Mouse (Mus musculus): Measurements from ENCODE around the gene Gm5136.

The Gm5136 gene

DNA sequence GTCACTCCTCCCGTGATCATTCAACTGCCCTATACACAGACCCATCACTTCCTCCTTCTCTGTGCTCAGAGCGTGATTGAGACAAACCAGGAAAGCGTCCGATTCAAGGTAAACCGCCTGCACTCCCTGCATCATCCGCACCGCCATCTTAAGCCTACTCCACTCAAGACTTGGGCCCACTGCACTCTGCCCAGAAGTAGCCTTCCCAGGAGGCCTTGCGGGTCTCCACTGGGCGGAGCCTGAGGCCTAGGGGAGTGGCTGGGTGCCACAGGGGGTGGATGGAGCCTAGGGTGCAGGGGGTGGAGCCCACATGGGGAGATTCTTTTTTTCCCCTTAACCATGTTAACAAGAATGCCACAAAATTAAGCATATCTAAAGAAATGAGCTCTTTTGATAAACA, at the start of gene Gm5136:
Gm5136 (minus strand) TSS at position 215 of the 400 bp plus-strand sequence.
- CTCF ChIA-PET: no interaction called here

DNA sequence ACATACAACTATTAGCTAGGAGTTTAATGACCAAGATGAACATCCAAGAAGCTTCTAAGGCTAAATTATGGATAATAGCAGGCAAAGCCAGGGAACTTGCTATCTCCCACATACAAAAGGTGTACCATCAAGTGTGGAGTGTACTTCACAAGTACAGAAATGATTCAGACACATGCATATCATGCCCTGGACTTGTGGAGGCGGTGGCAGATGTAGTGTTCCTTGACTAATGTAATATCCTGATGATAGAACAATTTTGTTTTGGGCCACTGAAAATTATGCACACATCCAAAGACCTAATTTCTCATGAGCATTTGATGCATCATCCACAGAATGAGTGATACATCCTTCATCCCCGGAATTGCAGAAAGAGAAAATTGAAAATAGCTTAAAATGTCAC, 43.8 kb upstream of the Gm5136 start:
- CTCF ChIA-PET: no interaction called here

DNA sequence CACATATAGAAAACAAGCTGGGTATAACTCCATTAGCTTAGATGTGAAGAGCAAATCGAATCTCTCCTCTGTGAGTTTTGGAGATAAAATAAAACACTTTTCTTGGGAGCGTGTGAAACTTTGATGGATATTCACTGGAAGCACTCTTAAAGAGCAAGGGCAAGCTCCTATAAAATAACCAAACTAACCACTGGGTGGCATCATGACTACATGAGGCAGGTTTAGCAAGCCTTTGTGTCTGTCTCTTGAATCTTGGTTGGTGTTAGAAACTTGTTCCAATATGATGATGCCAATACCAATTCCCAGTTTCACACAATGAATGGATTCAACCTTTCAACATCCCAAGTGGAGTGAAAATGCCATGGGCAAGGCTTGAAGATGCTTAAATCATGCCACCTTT, 34.0 kb upstream of the Gm5136 start:
- CTCF ChIA-PET: no interaction called here

DNA sequence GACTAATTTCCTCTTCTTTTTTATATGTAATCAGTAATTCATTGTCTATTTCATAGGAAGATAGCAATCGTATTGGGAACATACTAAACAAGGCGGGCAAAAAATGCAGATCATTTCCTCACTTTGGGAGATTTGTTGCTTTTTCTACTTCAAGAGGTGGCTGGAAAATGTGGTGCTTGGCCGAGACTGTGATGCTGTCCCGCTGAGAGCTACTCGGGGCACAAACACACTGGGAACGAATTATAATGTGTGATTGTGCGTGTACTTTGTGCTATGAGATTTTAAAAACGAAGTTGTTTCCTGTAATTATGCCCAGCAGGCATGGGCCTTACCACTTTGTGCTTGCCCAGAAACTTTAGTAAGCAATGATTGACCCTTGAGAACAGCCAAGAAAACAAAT, 29.0 kb upstream of the Gm5136 start:
- CTCF ChIA-PET: interaction anchor here (0.6 kb wide), 1 partner anchor 101 kb away, joined by 3 read pairs; no protein-coding TSS in a partner anchor

DNA sequence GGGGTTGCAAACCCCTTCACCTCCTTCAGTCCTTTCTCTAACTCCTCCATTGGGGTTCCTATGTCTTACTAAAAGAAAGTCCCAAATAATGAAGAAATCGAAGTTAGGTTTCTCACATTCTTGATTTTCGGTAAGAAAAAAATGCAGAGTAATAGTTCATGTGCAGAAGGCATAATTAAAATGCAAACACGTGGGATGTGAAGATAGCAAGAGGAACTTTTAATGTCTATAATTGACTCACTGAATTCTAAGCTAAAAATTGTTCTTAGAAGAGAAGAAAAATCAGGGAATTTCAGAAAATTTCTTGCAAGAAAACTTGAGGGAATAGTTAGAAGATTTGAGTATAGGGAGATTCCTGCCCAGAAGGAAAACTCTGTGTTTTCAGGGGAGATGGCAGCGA, 26.4 kb upstream of the Gm5136 start:
- CTCF ChIA-PET: no interaction called here

DNA sequence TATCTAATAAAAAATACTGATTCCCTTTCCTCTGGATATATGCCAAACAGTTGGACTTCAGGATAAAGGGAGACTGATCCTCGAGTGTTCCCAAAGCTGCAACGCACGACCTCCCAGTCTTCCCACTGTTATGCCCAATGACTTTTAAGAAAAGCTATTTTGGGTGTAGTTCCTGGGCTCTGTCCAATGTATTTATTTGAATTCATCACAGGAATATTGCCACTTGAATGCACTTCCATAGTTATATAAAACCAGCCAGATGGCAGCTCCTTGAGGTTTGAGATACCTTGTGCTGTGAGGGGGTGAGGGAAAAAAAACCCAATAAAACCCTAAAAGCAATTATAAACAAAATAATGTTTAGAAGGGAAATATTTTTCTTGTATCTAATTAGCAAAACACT, 24.9 kb upstream of the Gm5136 start:
- CTCF ChIA-PET: no interaction called here

DNA sequence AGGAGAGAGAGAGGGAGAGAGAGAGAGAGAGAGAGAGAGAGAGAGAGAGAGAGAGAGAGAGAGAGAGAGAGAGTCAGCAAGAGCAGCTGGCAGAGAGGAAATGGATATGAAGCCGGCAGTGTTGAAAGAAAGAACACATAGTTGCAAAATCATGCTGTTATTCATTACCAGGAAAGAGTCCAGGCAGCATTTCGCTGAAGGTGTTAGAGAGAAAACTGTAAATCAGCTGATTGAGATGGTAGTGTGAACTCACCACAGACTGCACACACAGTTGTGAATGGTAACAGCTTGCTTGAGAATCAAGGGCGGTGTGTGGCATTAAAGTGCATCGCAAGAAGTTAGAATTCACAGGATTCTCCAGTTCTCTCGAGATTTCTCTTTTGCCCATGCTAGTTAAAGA, 10.6 kb upstream of the Gm5136 start:
- CTCF ChIA-PET: no interaction called here

DNA sequence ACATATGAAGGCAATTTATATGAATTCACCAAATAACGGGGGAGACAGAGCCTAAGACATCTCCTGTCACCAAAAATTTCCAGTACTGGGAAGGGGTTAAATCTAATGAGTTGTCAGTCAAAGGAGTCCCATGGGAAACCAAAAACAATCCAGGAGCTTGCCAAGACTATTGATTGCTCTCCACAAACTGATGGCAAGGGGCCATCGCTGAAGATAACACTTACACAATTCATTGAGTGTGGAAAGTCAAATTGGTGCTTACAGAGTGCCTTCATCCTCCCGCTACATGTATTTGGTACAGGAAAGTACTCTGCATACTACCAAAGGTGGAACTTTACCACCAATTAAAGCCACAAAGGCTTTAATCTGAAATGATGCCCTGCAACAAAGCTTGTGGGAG, 5.7 kb upstream of the Gm5136 start:
- CTCF ChIA-PET: no interaction called here

DNA sequence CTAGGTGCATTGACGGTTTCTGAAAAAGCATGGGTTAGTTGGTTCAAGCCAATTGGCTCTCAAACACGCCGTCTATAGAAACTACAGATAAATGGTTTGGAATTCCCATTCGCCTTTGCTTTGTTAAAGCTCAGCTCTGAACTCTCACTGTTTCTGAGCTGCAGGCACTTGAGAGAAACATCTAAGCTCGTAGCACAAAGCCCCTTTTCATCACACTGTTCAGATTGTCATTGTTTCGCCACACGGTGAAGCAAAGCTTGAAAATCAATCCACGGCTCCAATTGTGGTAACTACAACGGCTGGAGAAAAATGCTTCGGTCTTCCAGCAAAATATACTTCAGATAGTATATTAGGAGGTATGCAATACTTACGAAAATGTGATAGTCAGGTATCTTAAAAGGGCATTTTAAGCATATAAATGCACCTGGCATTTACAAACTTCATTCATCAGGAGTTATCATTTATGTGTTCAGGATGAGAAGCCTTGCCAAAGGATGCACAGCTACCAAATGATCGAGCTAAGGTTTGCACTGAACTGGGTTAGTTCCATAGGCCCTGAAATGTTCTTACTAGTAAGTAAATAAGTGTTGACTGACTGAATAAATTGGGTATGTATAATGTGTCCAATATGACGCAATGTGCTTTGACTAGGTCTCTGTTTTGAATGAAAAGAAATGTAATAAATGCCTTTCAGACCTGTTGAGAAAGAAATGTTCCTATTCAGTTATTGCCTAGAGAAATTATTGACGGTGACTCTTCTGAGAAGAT, 1.6 kb upstream of the Gm5136 start:
- CTCF ChIA-PET: interaction anchor here (0.7 kb wide), 1 partner anchor 898 kb away, joined by 6 read pairs; no protein-coding TSS in a partner anchor

DNA sequence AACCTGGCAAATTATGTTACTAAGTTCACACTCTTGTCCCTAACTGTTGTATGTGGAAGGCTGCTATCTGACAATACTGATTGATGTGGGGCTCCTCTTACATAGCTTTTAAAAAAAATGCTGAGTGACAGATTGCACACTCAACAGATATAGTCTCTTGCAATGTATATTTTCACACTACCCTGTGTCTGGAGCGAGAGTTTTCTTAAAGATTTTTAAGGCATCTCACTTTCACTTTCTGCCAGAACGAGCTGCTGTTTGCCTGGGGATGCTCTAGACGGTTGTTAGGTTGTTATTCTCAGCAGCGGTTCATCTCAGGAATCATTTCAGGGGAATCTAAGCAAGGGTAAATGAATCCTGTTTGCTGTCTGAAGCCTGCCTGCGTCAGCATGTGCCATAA, 2.9 kb downstream of the Gm5136 start:
- CTCF ChIA-PET: no interaction called here

DNA sequence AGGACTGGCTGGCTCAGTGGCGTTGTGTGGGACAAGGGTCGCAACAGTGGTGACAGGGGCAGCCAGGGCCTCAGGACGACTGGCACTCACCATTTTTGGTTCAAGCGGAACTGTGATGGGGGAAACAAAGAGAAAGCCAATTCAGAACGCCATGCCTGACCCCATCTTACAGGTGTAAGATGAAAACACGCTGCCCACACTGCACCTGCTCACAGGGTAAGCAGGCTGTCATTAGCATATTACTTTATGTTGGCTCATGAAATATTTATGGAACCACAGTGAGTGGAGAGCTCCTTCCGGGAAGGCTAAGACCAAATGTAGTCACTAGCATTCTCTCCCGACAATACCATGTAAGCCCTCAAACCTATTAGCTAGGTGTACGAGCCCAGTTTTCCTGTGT, 9.0 kb downstream of the Gm5136 start:
- CTCF ChIA-PET: no interaction called here

DNA sequence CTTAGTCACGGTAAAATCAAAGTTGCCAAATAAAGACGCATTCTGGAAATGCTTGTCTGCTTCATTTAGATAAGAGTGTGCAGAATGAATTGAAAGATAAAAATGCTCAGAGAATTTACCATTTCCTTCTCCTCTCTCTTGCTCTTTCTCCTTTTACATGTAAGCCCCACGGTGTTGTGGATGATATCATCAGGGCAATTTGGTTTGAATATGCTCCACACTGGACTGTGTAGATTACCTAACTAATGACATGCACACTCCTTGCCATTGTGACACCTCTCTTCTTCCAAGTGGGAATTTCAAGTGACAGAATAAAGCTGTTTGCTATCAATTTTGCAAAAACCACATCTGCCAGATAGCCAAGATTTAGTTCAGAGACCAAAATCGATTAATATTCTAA, 13.3 kb downstream of the Gm5136 start:
- CTCF ChIA-PET: no interaction called here

DNA sequence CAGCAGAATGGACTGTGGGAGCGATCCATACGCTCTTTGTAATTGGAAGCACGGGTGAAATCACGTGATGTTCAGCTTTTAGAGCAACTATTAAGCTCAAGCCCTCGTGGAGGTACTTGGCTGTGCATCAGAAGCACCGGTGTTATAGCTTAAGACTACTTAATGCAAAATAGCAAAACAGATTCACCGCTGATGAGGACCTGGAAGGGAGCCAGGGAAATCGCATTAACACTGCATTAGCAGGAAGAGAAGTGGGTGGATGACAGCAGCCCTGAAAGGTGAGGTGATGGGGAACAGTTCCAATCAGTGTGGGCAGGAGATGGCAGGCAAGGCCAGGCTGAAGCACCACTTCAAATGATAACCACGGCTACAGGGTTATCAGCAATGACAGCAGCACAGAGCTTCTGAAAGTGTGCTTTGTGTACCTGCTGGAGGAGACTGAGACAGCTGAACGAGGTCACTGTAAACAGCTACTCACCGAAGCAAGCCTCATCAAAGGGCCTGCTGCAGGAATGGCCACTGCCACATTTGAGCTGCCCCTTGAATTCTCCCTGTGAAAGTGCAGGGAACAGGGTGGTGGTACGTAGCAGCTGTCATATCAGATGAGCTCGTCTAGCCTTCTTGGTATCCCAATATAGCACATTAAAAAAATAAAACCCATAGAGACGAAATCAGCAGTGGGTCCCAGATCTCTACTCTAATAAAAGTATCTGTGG, 20.1 kb downstream of the Gm5136 start:
- CTCF ChIA-PET: no interaction called here

DNA sequence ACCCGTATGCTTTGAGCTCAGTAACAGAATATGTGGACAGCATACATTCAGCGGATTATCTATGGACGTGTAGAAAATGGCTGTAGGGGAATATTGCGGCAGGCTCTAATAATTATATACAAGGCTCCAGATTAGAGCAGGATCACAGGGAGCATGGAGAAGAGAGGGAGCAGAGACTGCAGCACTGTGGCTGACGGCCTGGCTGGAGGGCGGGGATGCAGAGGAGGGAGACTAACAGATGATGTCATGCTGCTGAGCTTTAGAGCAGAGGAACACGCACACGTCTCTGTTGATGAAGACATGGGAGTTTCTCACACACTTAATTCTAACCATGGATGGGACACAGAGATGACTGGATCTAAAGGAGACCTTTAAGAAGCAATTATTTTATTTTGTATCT, 22.9 kb downstream of the Gm5136 start:
- CTCF ChIA-PET: no interaction called here

DNA sequence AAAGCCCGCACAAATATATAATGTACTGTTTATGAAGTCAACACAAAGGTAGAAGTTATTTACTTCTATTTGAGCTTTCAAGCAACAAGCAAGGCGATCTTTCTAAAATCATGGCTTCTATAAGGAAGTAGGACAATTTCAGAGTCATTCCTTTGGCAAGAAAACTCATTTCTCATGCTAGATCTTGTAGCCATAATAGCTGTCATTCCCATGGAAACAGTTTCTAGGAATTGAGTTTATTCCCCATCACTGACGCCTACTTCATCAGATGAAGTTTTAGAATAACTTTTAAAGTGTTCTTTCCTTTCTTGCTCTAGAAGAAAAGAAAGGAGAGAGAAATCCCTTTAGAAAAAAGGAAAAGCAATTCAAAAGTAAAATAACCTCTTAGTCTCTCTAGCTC, 31.0 kb downstream of the Gm5136 start:
- CTCF ChIA-PET: no interaction called here

DNA sequence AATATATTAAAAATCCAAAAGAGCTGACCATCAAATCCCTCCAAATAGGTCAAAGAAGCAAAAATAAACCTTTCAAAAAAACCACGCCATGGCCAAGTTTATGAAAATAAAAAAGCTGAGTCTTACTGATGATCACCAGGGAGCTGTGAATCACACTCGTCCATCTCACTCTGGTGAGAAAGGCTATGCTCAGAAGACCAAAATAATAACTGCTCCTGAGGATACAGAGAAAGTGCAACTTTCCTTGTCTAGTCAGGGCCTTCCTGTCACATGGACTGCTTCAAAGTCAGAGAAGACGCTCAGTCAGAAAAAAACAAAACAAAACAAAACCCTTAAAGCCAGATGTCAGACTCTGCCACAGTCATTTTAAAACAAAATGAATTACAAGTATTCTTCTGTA, 39.7 kb downstream of the Gm5136 start:
- CTCF ChIA-PET: interaction anchor here (0.7 kb wide), 1 partner anchor 10 kb away, joined by 4 read pairs; no protein-coding TSS in a partner anchor

DNA sequence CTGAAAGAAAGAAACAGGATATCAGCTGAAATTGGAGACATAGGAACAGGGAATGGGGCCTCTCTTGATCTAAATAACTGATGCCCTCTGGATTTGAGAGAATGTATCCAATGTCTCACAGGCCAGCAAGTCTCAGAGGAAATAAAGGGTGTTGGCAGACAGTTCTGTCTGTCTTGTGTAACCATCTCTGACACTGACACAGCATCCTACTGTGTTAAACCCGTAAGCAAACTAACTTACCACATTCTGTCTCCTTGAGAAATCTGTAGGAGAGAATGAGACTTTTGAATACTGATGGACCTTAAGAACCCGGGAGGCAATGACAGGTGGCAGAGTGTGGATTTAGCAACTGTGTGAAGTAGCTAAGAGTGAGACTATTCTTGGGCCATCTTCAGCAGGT, 41.7 kb downstream of the Gm5136 start:
- CTCF ChIA-PET: no interaction called here

DNA sequence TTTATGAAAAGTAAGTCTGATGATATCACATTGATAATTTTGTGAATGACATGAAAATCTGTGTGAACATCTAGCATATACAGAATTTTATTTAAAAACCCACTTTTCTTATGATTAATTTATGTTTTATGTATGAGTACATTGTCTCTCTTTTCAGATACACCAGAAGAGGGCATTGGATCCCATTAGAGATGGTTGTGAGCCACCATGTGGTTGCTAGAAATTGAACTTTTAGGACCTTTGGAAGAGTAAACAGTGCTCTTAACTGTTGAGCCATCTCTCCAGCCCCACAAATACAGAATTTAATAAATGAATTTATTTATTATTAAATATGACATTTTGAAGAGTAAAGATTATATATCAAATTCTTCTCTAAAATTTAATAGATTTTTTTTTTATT, 42.3 kb downstream of the Gm5136 start:
- CTCF ChIA-PET: no interaction called here

DNA sequence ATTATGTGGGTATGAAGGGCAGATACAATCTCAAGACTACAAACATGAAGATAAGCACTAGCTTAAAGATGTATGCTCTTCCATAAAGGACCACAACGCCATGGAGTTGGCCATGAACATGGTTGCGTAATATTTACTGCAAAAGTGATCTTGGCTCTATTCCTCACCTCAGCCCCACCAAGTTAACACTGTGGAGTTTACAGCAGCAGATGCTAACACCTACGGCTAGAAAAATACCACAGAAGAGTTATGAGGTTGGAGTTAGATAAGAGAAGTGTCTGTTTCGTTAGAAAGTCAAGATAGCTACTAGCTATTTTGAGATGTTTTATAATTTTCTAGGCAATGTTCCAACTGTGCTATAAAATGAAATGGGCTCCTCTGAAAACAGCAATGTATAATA, 43.1 kb downstream of the Gm5136 start:
- CTCF ChIA-PET: interaction anchor here (0.7 kb wide), 1 partner anchor 865 kb away, joined by 3 read pairs; no protein-coding TSS in a partner anchor

DNA sequence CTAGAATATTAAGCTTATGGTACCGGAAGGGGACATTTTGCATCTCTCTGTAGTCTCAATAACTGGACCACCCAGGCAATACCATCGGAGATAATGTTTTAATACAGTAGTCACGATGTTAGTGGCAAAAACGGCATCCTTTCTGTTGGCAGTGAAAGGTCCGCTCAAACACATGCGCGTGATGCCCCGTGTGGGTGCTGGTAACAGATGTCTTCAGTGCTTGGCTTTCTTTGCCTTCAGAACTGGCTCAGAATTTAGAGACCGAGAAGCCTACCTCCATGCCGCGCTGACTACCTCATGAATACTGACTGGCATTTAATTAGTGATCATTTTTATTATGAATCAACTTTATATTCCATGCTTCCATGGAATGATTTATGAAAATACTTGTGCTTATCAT, 44.9 kb downstream of the Gm5136 start:
- CTCF ChIA-PET: interaction anchor here (0.6 kb wide), 1 partner anchor 1444 kb away, joined by 3 read pairs; no protein-coding TSS in a partner anchor

DNA sequence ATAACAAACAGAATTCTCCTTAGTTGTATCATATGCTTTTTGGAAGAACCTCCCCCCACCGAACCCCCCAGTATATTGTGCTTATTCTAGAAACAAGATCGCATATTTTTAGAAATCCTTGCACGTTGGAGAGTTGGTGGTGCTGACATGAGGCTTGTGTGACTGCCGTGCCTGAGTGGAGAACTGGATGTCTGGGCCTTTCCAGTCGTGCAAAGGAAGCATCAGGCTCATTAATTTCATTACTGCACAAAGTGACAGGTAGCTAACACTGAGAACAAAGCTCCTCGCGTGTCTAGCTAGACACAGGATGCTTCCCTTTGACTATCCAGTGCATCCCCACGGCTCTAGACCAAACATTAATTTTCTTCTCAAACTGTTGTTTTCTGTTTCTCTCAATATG, 47.1 kb downstream of the Gm5136 start:
- CTCF ChIA-PET: no interaction called here

DNA sequence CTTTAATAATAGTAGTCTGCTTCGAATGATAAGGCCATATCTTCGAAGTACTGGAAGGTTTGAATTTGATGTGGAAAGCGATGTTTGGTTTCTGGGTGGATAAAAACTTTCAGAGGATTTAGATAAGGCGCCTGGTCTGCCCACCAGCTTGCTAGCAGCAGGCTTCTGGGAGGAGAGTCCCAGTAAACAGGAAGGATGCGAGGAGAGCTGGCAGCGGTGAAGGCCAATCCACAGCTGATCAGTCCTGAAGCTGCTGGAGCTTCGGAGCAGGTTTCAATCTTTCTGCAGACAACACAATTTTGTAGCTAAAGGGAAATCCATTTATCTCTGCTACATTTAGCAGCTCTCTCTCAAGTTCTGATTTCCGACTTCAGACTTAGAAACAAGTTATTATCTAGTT, 47.9 kb downstream of the Gm5136 start:
- CTCF ChIA-PET: no interaction called here

DNA sequence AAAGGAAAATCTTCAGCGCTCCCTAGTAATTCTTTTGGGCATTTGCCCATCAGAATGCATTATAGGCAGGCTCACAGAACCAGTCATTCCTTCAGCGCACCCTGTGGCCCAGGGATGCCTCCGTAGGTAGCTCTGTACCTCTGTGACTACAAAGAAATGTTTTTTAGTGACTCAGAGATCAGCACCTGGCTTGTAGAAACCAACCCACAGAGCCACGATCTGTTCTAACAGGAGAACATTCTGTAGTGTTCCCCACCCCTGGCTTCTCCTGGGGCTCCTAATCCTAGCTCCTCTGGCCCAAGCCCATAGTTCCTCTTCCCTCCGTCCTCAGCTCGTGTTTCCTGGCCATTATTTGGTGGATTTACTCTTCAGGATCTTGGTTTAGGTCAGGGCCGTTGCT, 50.8 kb downstream of the Gm5136 start:
- CTCF ChIA-PET: interaction anchor here (0.5 to 0.6 kb wide), 2 partner anchors 24 to 67 kb away, joined by 13 to 19 read pairs; no protein-coding TSS in a partner anchor
